Mouse (Mus musculus): ENCODE measurements around the gene Lamp3. TPM values are rescaled to one million over a fixed set of nuclear protein-coding genes. Genes with fewer than 3 reads are reported as not detected.
"Not testable (repeated sequence)": the region's sequence is repeated elsewhere in the genome, so short reads cannot be mapped to it uniquely, and the experiment has no call there.

Lamp3 gene
- not detected in 2 replicates for polyA plus RNA-seq (2014; fragmentation: Nextera tagmentation; extraction: Ambion mirVana)

GRCm38 (mm10) chr16:19706216-19706615 is at the start of gene Lamp3:
TSS of gene Lamp3 (minus strand) at chr16:19706375.
- Histone ChIP-seq H3K4me3 (ENCODE audit: control insufficient read depth in 1 of 2, insufficient read depth in 1 of 2, low read depth in 1 of 2, low read length in 2 of 2) (no peak within 1 kb of the TSS), H3K27me3 (ENCODE audit: control insufficient read depth, insufficient read depth, low read length) (no peaks in the 10 kb centered on the region), H3K36me3 (ENCODE audit: control insufficient read depth, insufficient read depth, low read length) (no peaks in the 10 kb centered on the region), H3K9me3 (ENCODE audit: control insufficient read depth, low read length) (no peaks in the 10 kb centered on the region), H3K4me2 (ENCODE audit: low read length) (no peak within 1 kb of the TSS), H3K4me1 (ENCODE audit: control insufficient read depth in 2 of 2, insufficient read depth in 2 of 2, low read length in 2 of 2) (no peaks in the 10 kb centered on the region), H3K27ac (replicated peaks in 1 of 2; ENCODE audit: control insufficient read depth in 1 of 2, insufficient read depth in 1 of 2, low read depth in 2 of 2, low read length in 2 of 2) (no peak within 1 kb of the TSS), H3K9ac (ENCODE audit: low read length) (no peak within 1 kb of the TSS)
- ATAC-seq (ENCODE audit: insufficient number of reproducible peaks, insufficient read depth, low FRiP score, low read depth) = no peak

GRCm38 (mm10) chr16:19732896-19733295 is 26.7 kb upstream of the Lamp3 start:
- no peaks in the 10 kb centered on the region for H3K27me3 ChIP-seq (ENCODE audit: control insufficient read depth, insufficient read depth, low read length)
- H3K9ac ChIP-seq (ENCODE audit: low read length) = no peak overlapping the region
- H3K4me1 ChIP-seq (ENCODE audit: control insufficient read depth in 2 of 2, insufficient read depth in 2 of 2, low read length in 2 of 2) = no peaks in the 10 kb centered on the region
- 72% methylated on average over 1 of the region's 1 CpGs for WGBS
- no peaks in the 10 kb centered on the region for H3K36me3 ChIP-seq (ENCODE audit: control insufficient read depth, insufficient read depth, low read length)
- no peak overlapping the region for H3K4me2 ChIP-seq (ENCODE audit: low read length)
- no peak for ATAC-seq (ENCODE audit: insufficient number of reproducible peaks, insufficient read depth, low FRiP score, low read depth)
- H3K9me3 ChIP-seq (ENCODE audit: control insufficient read depth, low read length) = no peaks in the 10 kb centered on the region
- no peak overlapping the region for H3K4me3 ChIP-seq (ENCODE audit: control insufficient read depth in 1 of 2, insufficient read depth in 1 of 2, low read depth in 1 of 2, low read length in 2 of 2)
- H3K27ac ChIP-seq (replicated peaks in 1 of 2; ENCODE audit: control insufficient read depth in 1 of 2, insufficient read depth in 1 of 2, low read depth in 2 of 2, low read length in 2 of 2) = no peak overlapping the region

- H3K27me3 ChIP-seq (ENCODE audit: control insufficient read depth, insufficient read depth, low read length); H3K9ac ChIP-seq (ENCODE audit: low read length); H3K27ac ChIP-seq (replicated peaks in 1 of 2; ENCODE audit: control insufficient read depth in 1 of 2, insufficient read depth in 1 of 2, low read depth in 2 of 2, low read length in 2 of 2); H3K9me3 ChIP-seq (ENCODE audit: control insufficient read depth, low read length); ATAC-seq (ENCODE audit: insufficient number of reproducible peaks, insufficient read depth, low FRiP score, low read depth); H3K4me1 ChIP-seq (ENCODE audit: control insufficient read depth in 2 of 2, insufficient read depth in 2 of 2, low read length in 2 of 2); H3K4me3 ChIP-seq (ENCODE audit: control insufficient read depth in 1 of 2, insufficient read depth in 1 of 2, low read depth in 1 of 2, low read length in 2 of 2); H3K36me3 ChIP-seq (ENCODE audit: control insufficient read depth, insufficient read depth, low read length); H3K4me2 ChIP-seq (ENCODE audit: low read length): not testable (repeated sequence)
- WGBS = 35% methylated on average over 2 of the region's 2 CpGs
These were observed 18.0 kb upstream of the Lamp3 start for GRCm38 (mm10) chr16:19724139-19724538.

GRCm38 (mm10) chr16:19720959-19721358 is 14.8 kb upstream of the Lamp3 start:
- Histone ChIP-seq H3K9ac (ENCODE audit: low read length) (no peak overlapping the region), H3K9me3 (ENCODE audit: control insufficient read depth, low read length) (no peaks in the 10 kb centered on the region), H3K4me3 (ENCODE audit: control insufficient read depth in 1 of 2, insufficient read depth in 1 of 2, low read depth in 1 of 2, low read length in 2 of 2) (no peak overlapping the region), H3K27me3 (ENCODE audit: control insufficient read depth, insufficient read depth, low read length) (no peaks in the 10 kb centered on the region), H3K27ac (replicated peaks in 1 of 2; ENCODE audit: control insufficient read depth in 1 of 2, insufficient read depth in 1 of 2, low read depth in 2 of 2, low read length in 2 of 2) (no peak overlapping the region), H3K4me2 (ENCODE audit: low read length) (no peak overlapping the region), H3K4me1 (ENCODE audit: control insufficient read depth in 2 of 2, insufficient read depth in 2 of 2, low read length in 2 of 2) (no peaks in the 10 kb centered on the region), H3K36me3 (ENCODE audit: control insufficient read depth, insufficient read depth, low read length) (no peaks in the 10 kb centered on the region)
- 21% methylated on average over 2 of the region's 2 CpGs for WGBS
- ATAC-seq (ENCODE audit: insufficient number of reproducible peaks, insufficient read depth, low FRiP score, low read depth) = no peak

GRCm38 (mm10) chr16:19707381-19707780 is 1.2 kb upstream of the Lamp3 start:
- no peak overlapping the region for H3K27ac ChIP-seq (replicated peaks in 1 of 2; ENCODE audit: control insufficient read depth in 1 of 2, insufficient read depth in 1 of 2, low read depth in 2 of 2, low read length in 2 of 2)
- no peaks in the 10 kb centered on the region for H3K27me3 ChIP-seq (ENCODE audit: control insufficient read depth, insufficient read depth, low read length)
- H3K9me3 ChIP-seq (ENCODE audit: control insufficient read depth, low read length) = no peaks in the 10 kb centered on the region
- H3K36me3 ChIP-seq (ENCODE audit: control insufficient read depth, insufficient read depth, low read length) = no peaks in the 10 kb centered on the region
- no peak overlapping the region for H3K9ac ChIP-seq (ENCODE audit: low read length)
- 79% methylated on average over 1 of the region's 1 CpGs for WGBS
- no peak overlapping the region for H3K4me3 ChIP-seq (ENCODE audit: control insufficient read depth in 1 of 2, insufficient read depth in 1 of 2, low read depth in 1 of 2, low read length in 2 of 2)
- no peak overlapping the region for H3K4me2 ChIP-seq (ENCODE audit: low read length)
- no peak for ATAC-seq (ENCODE audit: insufficient number of reproducible peaks, insufficient read depth, low FRiP score, low read depth)
- no peaks in the 10 kb centered on the region for H3K4me1 ChIP-seq (ENCODE audit: control insufficient read depth in 2 of 2, insufficient read depth in 2 of 2, low read length in 2 of 2)

- Histone ChIP-seq H3K36me3 (ENCODE audit: control insufficient read depth, insufficient read depth, low read length) (no peaks in the 10 kb centered on the region), H3K27ac (replicated peaks in 1 of 2; ENCODE audit: control insufficient read depth in 1 of 2, insufficient read depth in 1 of 2, low read depth in 2 of 2, low read length in 2 of 2) (no peak overlapping the region), H3K27me3 (ENCODE audit: control insufficient read depth, insufficient read depth, low read length) (no peaks in the 10 kb centered on the region), H3K4me2 (ENCODE audit: low read length) (no peak overlapping the region), H3K9ac (ENCODE audit: low read length) (no peak overlapping the region), H3K9me3 (ENCODE audit: control insufficient read depth, low read length) (no peaks in the 10 kb centered on the region), H3K4me1 (ENCODE audit: control insufficient read depth in 2 of 2, insufficient read depth in 2 of 2, low read length in 2 of 2) (no peaks in the 10 kb centered on the region), H3K4me3 (ENCODE audit: control insufficient read depth in 1 of 2, insufficient read depth in 1 of 2, low read depth in 1 of 2, low read length in 2 of 2) (no peak overlapping the region)
- ATAC-seq (ENCODE audit: insufficient number of reproducible peaks, insufficient read depth, low FRiP score, low read depth) = no peak
These were observed 7.0 kb downstream of the Lamp3 start for GRCm38 (mm10) chr16:19699207-19699606.

- no peaks in the 10 kb centered on the region for H3K27me3 ChIP-seq (ENCODE audit: control insufficient read depth, insufficient read depth, low read length)
- no peaks in the 10 kb centered on the region for H3K9me3 ChIP-seq (ENCODE audit: control insufficient read depth, low read length)
- H3K4me1 ChIP-seq (ENCODE audit: control insufficient read depth in 2 of 2, insufficient read depth in 2 of 2, low read length in 2 of 2) = no peaks in the 10 kb centered on the region
- H3K27ac ChIP-seq (replicated peaks in 1 of 2; ENCODE audit: control insufficient read depth in 1 of 2, insufficient read depth in 1 of 2, low read depth in 2 of 2, low read length in 2 of 2) = no peak overlapping the region
- WGBS = 76% methylated on average over 2 of the region's 2 CpGs
- ATAC-seq (ENCODE audit: insufficient number of reproducible peaks, insufficient read depth, low FRiP score, low read depth) = no peak
- H3K4me2 ChIP-seq (ENCODE audit: low read length) = no peak overlapping the region
- H3K4me3 ChIP-seq (ENCODE audit: control insufficient read depth in 1 of 2, insufficient read depth in 1 of 2, low read depth in 1 of 2, low read length in 2 of 2) = no peak overlapping the region
- no peaks in the 10 kb centered on the region for H3K36me3 ChIP-seq (ENCODE audit: control insufficient read depth, insufficient read depth, low read length)
- no peak overlapping the region for H3K9ac ChIP-seq (ENCODE audit: low read length)
These were observed 35.3 kb downstream of the Lamp3 start for GRCm38 (mm10) chr16:19670768-19671357.

GRCm38 (mm10) chr16:19666312-19666711 is 39.9 kb downstream of the Lamp3 start:
- Histone ChIP-seq H3K27me3 (ENCODE audit: control insufficient read depth, insufficient read depth, low read length) (no peaks in the 10 kb centered on the region), H3K9ac (ENCODE audit: low read length) (no peak overlapping the region), H3K4me2 (ENCODE audit: low read length) (no peak overlapping the region), H3K36me3 (ENCODE audit: control insufficient read depth, insufficient read depth, low read length) (no peaks in the 10 kb centered on the region), H3K27ac (replicated peaks in 1 of 2; ENCODE audit: control insufficient read depth in 1 of 2, insufficient read depth in 1 of 2, low read depth in 2 of 2, low read length in 2 of 2) (no peak overlapping the region), H3K4me3 (ENCODE audit: control insufficient read depth in 1 of 2, insufficient read depth in 1 of 2, low read depth in 1 of 2, low read length in 2 of 2) (no peak overlapping the region), H3K4me1 (ENCODE audit: control insufficient read depth in 2 of 2, insufficient read depth in 2 of 2, low read length in 2 of 2) (no peaks in the 10 kb centered on the region), H3K9me3 (ENCODE audit: control insufficient read depth, low read length) (no peaks in the 10 kb centered on the region)
- no peak for ATAC-seq (ENCODE audit: insufficient number of reproducible peaks, insufficient read depth, low FRiP score, low read depth)
- 45% methylated on average over 1 of the region's 1 CpGs for WGBS
